Mouse (Mus musculus) lung, embryonic 16.5 days (tissue): ENCODE data around the gene Foxn3. TPM values are rescaled to one million over a fixed set of nuclear protein-coding genes. Genes with fewer than 3 reads are reported as not detected.
"Not testable (repeated sequence)": the region's sequence is repeated elsewhere in the genome, so short reads cannot be mapped to it uniquely, and the experiment has no call there.

Experiments
- ATAC-seq: fragments of 200-750 bp; cut with Nextera tagmentation; 2 replicates; pipeline ENCODE4 v1.8.0; 2017; ENCODE audit warnings: low read depth, mild to moderate bottlenecking, moderate library complexity
- H3K27ac ChIP-seq: fragments of 300-500 bp; sonication (generic); 2 replicates; pipeline ENCODE4 v1.5.1; 2014; ENCODE audit warnings: mild to moderate bottlenecking, control low read depth, low read length
- H3K27me3 ChIP-seq: fragments of 300-500 bp; sonication (generic); 2 replicates; pipeline ENCODE4 v1.6.1; 2014; ENCODE audit warnings: low read depth, low read length, mixed read lengths; ENCODE audit not compliant: control insufficient read depth, insufficient read depth
- H3K36me3 ChIP-seq: fragments of 300-500 bp; sonication (generic); 2 replicates; pipeline ENCODE4 v1.6.1; 2014; ENCODE audit warnings: low read length; ENCODE audit not compliant: control insufficient read depth, insufficient read depth
- H3K4me1 ChIP-seq: fragments of 300-500 bp; sonication (generic); replicated peaks from 2 replicates; pipeline ENCODE4 v1.6.1; 2014; ENCODE audit warnings: low read length, mixed read lengths; ENCODE audit not compliant: control insufficient read depth, insufficient read depth
- H3K4me2 ChIP-seq: fragments of 300-500 bp; sonication (generic); 2 replicates; pipeline ENCODE4 v1.6.1; 2014; ENCODE audit warnings: low read depth, low read length, control low read depth
- H3K4me3 ChIP-seq: fragments of 300-500 bp; sonication (generic); 2 replicates; pipeline ENCODE4 v1.5.1; 2014; ENCODE audit warnings: mild to moderate bottlenecking, low read length, control low read depth
- H3K9ac ChIP-seq: fragments of 300-500 bp; sonication (generic); 2 replicates; pipeline ENCODE4 v1.6.1; 2014; ENCODE audit warnings: low read length, control low read depth
- H3K9me3 ChIP-seq: fragments of 300-500 bp; sonication (generic); 2 replicates; pipeline ENCODE4 v1.6.1; 2016; ENCODE audit warnings: low read length; ENCODE audit not compliant: control insufficient read depth
- WGBS: fragments of 180-500 bp; shearing (Covaris S2); extraction: QIAGEN DNeasy Blood & Tissue Kit; methylation state at CpG from one replicate; pipeline ENCODE4 v1.1.7; 2014; 5-methylcytosine and 5-hydroxymethylcytosine counted together
- polyA plus RNA-seq: library from polyadenylated mRNA; unstranded; fragments of >200 nt; fragmentation: Nextera tagmentation; extraction: Ambion mirVana; gene quantifications from 2 replicates; pipeline ENCODE4 v1.2.1, GENCODE M21; 2015

Gene Foxn3
- polyA plus RNA-seq, 1 experiment from 2014 or later, result 60.8 TPM

GRCm38 (mm10) chr12:99207014-99207612 lies 356.3 kb downstream of the Foxn3 start:
- H3K4me2 ChIP-seq, result no peak overlapping the region
- no peak overlapping the region for H3K27ac ChIP-seq
- WGBS, result 48% methylated on average over 15 of the region's 15 CpGs
- H3K4me3 ChIP-seq, result no peak overlapping the region
- no peak overlapping the region for H3K9ac ChIP-seq
- no peaks in the 10 kb centered on the region for H3K9me3 ChIP-seq
- H3K4me1 ChIP-seq, result 0 out of 2 replicates have a peak, but pooled peaks cover 4% of the 10 kb centered on the region
- peak; percentile 77 for ATAC-seq
- no peaks in the 10 kb centered on the region for H3K27me3 ChIP-seq
- no peaks in the 10 kb centered on the region; the same call in 1 of the 2 replicates for H3K36me3 ChIP-seq

GRCm38 (mm10) chr12:99205734-99206133 lies 357.6 kb downstream of the Foxn3 start:
- Histone ChIP-seq H3K9ac (no peak overlapping the region), H3K4me3 (no peak overlapping the region), H3K27me3 (no peaks in the 10 kb centered on the region), H3K27ac (no peak overlapping the region), H3K4me2 (no peak overlapping the region), H3K36me3 (no peaks in the 10 kb centered on the region; the same call in 1 of the 2 replicates), H3K4me1 (0 out of 2 replicates have a peak, but pooled peaks cover 4% of the 10 kb centered on the region), H3K9me3 (no peaks in the 10 kb centered on the region)
- no peak for ATAC-seq
- 88% methylated on average over 8 of the region's 8 CpGs for WGBS

- ATAC-seq, result no peak
- WGBS, result 82% methylated on average over 5 of the region's 5 CpGs
Measured at GRCm38 (mm10) chr12:99199124-99199483, 364.3 kb downstream of the Foxn3 start.

DNA sequence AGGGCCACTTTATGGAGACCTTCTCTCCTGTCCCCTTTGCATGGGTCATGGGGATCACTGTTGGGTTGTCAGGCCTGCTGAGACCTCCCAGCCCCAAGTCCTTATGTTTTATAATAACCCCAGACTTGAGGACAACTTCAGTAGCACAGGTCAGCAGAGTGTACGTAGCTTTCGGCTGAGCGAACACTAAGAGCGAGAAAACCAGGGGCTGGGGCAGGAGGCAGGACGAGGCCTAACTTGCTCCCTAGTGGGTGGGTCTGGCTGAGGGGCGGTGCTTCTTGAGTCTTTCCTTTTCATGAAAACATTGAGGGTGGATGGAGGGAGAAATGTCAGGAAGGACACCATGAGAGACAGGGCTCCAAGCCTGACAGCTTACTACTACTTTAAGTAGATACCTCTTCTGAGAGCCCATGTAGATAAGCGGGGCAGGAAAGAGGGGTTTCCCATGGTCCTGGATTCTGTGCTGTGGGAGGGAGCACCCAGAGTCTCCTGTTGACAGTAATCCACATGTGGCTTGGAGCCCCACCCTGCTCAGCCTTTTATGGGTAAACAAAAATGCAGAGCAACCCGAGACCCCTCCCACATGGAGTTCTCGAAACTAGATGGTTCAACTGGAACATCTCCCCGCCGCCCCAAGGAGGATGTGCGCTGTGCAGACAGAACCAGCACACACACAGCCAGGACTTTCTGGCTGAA lies 364.8 kb downstream of the Foxn3 start:
- no peak overlapping the region for H3K9ac ChIP-seq
- WGBS, result 82% methylated on average over 12 of the region's 12 CpGs
- no peak overlapping the region for H3K4me2 ChIP-seq
- no peak for ATAC-seq
- H3K36me3 ChIP-seq, result no peaks in the 10 kb centered on the region
- H3K4me3 ChIP-seq, result no peak overlapping the region
- no peak overlapping the region for H3K27ac ChIP-seq
- H3K27me3 ChIP-seq, result no peaks in the 10 kb centered on the region
- H3K9me3 ChIP-seq, result no peaks in the 10 kb centered on the region
- H3K4me1 ChIP-seq, result no peaks in the 10 kb centered on the region

More at GRCm38 (mm10) chr12:99199124-99199483, 364.3 kb downstream of the Foxn3 start:
- Histone ChIP-seq H3K27ac (no peak overlapping the region), H3K9me3 (no peaks in the 10 kb centered on the region), H3K4me1 (no peaks in the 10 kb centered on the region), H3K4me2 (no peak overlapping the region), H3K4me3 (no peak overlapping the region), H3K36me3 (no peaks in the 10 kb centered on the region), H3K9ac (no peak overlapping the region), H3K27me3 (no peaks in the 10 kb centered on the region)

GRCm38 (mm10) chr12:99197031-99197430 lies 366.4 kb downstream of the Foxn3 start:
- Histone ChIP-seq H3K9me3 (no peaks in the 10 kb centered on the region), H3K27ac (no peak overlapping the region), H3K27me3 (no peaks in the 10 kb centered on the region), H3K36me3 (no peaks in the 10 kb centered on the region), H3K9ac (no peak overlapping the region), H3K4me1 (no peaks in the 10 kb centered on the region), H3K4me3 (no peak overlapping the region), H3K4me2 (no peak overlapping the region)
- ATAC-seq, result no peak
- 90% methylated on average over 7 of the region's 7 CpGs for WGBS

DNA sequence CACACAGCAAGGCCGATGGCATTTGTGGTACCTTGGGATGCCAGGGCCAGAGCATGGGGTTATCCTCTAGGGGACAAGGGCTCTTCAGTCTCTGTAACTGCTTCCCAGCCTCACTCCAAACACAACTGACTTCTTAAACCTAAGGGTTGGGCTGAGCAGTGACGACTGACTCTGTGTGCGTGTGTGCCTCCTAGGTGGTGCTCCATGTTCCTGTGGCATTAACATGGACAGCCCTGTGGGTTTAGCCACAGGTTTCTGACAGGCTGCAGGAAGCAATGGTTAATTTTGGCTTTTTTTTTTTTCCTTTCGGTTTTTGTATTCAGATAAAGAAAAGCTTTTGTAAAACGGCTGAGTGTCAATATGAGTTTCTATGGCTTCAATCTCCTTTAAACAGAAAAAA lies 367.7 kb downstream of the Foxn3 start:
- ATAC-seq, result no peak
- H3K27me3 ChIP-seq, result no peaks in the 10 kb centered on the region
- WGBS, result 85% methylated on average over 5 of the region's 5 CpGs

DNA sequence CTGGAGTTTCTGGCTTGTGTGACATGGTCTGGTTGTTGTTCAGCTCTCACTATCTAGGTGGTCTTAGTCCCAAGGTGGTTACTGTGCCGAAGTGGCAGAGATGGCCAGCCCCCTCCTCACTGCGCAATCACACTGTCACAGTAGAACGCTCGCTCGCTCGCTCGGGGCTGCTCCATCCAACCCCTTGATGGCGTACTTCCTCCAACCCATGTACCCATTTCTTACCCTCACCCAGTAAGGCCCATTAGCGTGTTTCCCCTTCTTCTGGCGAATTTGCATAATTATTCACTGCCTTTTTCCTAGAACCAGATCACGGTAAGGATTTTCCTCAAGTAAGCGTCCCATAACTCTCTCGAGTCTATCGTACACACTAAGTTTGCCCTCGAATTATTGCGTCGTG lies 369.3 kb downstream of the Foxn3 start:
- not testable (repeated sequence) for H3K4me3 ChIP-seq, H3K36me3 ChIP-seq, ATAC-seq, H3K27me3 ChIP-seq, H3K27ac ChIP-seq, H3K4me1 ChIP-seq, H3K4me2 ChIP-seq, H3K9me3 ChIP-seq, H3K9ac ChIP-seq
- 91% methylated on average over 17 of the region's 17 CpGs for WGBS

More for the DNA sequence above, 367.7 kb downstream of the Foxn3 start:
- H3K9ac ChIP-seq, result no peak overlapping the region
- no peaks in the 10 kb centered on the region for H3K9me3 ChIP-seq
- H3K4me1 ChIP-seq, result no peaks in the 10 kb centered on the region
- no peaks in the 10 kb centered on the region for H3K36me3 ChIP-seq
- H3K4me2 ChIP-seq, result no peak overlapping the region
- no peak overlapping the region for H3K27ac ChIP-seq
- no peak overlapping the region for H3K4me3 ChIP-seq

DNA sequence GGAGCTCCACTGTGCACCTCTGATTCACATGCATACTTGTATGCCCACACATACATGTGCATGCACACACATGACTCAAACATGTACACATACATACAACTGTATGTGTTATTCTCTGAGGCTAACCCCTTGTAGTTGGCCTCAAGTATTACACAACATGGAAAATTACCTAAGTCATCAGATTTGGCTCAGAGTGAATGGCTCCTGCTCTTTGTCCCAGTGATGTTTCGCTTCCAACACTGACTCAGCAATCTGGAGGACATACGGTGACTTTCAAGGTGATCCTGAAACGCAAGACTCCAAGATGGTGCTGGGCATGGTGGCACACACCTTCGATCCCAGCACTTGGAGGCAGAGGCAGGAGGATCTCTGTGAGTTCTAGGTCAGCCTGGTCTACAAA lies 375.7 kb downstream of the Foxn3 start:
- no peaks in the 10 kb centered on the region for H3K36me3 ChIP-seq
- H3K4me1 ChIP-seq, result no peaks in the 10 kb centered on the region
- no peaks in the 10 kb centered on the region for H3K9me3 ChIP-seq
- H3K27me3 ChIP-seq, result no peaks in the 10 kb centered on the region
- no peak for ATAC-seq
- H3K9ac ChIP-seq, result no peak overlapping the region
- H3K4me2 ChIP-seq, result no peak overlapping the region
- WGBS, result 84% methylated on average over 4 of the region's 4 CpGs
- H3K4me3 ChIP-seq, result no peak overlapping the region
- no peak overlapping the region for H3K27ac ChIP-seq

- no peaks in the 10 kb centered on the region for H3K27me3 ChIP-seq
- H3K36me3 ChIP-seq, result no peaks in the 10 kb centered on the region
- H3K9ac ChIP-seq, result no peak overlapping the region
- H3K27ac ChIP-seq, result no peak overlapping the region
- no peaks in the 10 kb centered on the region for H3K9me3 ChIP-seq
- no peak overlapping the region for H3K4me2 ChIP-seq
- H3K4me1 ChIP-seq, result no peaks in the 10 kb centered on the region
- 54% methylated on average over 4 of the region's 4 CpGs for WGBS
- no peak for ATAC-seq
- H3K4me3 ChIP-seq, result no peak overlapping the region
Measured at GRCm38 (mm10) chr12:99186239-99186638, 377.1 kb downstream of the Foxn3 start.
